Mouse (Mus musculus): ENCODE data around the gene Elmsan1.

The Elmsan1 gene

DNA sequence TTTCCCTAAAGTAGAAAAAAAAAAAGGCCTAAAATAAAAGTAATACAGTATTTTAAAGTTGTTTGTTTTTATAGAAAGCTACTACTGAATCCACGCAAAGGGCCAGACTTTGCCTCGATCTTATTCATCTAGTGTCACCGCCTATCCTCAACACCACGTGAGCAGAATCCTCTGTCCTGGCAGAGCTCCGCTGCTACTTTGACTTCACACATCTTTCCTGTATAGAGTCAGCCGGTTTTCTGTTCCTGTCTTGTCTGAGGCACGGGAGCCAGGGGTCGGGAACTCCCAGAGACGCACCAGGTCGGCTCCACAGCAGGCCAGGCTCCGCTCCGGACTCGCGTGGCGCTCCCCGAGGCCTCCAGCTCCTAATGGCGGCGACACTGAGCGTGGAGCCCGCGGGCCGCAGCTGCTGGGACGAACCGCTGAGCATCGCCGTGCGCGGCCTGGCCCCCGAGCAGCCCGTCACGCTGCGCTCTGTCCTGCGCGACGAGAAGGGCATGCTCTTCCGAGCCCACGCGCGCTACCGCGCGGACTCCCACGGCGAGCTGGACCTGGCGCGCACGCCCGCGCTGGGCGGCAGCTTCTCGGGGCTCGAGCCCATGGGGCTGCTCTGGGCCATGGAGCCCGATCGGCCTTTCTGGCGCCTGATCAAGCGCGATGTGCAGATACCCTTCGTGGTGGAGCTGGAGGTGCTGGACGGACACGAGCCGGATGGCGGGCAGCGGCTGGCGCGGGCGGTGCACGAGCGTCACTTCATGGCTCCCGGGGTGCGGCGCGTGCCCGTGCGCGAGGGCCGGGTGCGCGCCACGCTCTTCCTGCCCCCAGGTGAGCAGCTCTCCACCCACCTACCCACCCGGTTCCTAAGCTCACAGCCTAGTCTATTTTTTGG, 117.8 kb downstream of the Elmsan1 start, which contains the start of gene Acot6:
Gene Acot6, plus strand, starts transcription at position 51 of the 889 bp plus-strand sequence.
- peak; percentile 82 for DNase-seq (ENCODE audit: low read depth, low spot score)

- no peak for DNase-seq (ENCODE audit: low read depth, low spot score)
Observed at GRCm38 (mm10) chr12:84100071-84100470, 118.6 kb downstream of the Elmsan1 start.

- DNase-seq (ENCODE audit: low read depth, low spot score): no peak
Observed at GRCm38 (mm10) chr12:84099605-84100004, 119.1 kb downstream of the Elmsan1 start.

Data from A20 (cell line).